In genomic region chr17:66894181-66894580, GRCm38 (mm10) we compare ENCODE assay signal across 19 mouse cellular contexts.
DNase-seq lines count a peak whose midpoint lies in the region; ATAC-seq lines count a peak whose summit lies in the region.
"Had no signal": no experiment of that assay in that cellular context is flagged by ENCODE, and none has a peak within 500 bp of the region (broad histone marks: within the 10 kb centered on the region; RNA-seq: fewer than 3 reads in every experiment).

No protein-coding gene starts in this region.

- no peak overlapping the region for H3K9ac ChIP-seq in heart, embryonic 12.5 days
- no peak overlapping the region for H3K9ac ChIP-seq in midbrain, embryonic 11.5 days (ENCODE audit: low read length)
- H3K9ac ChIP-seq in midbrain, embryonic 14.5 days (replicated peaks; ENCODE audit: low read length) = no peak overlapping the region

- H3K27me3 ChIP-seq in heart, embryonic 12.5 days (replicated peaks) = no peaks in the 10 kb centered on the region
- H3K27me3 ChIP-seq in midbrain, embryonic 11.5 days (ENCODE audit: control insufficient read depth, insufficient read depth, low read length) = no peaks in the 10 kb centered on the region
- H3K27me3 ChIP-seq in midbrain, embryonic 14.5 days (ENCODE audit: control insufficient read depth, insufficient read depth, low read length) = no peaks in the 10 kb centered on the region
- H3K27me3 ChIP-seq: CH12.LX, Patski had no signal

- 0 out of 2 replicates have a peak, but pooled peaks cover 3% of the 10 kb centered on the region for H3K4me1 ChIP-seq in heart, embryonic 12.5 days (replicated peaks)
- peaks cover 3% of the 10 kb centered on the region; the same call in 1 of the 2 replicates for H3K4me1 ChIP-seq in midbrain, embryonic 11.5 days (ENCODE audit: control insufficient read depth, insufficient read depth, low read length)
- peaks cover 3% of the 10 kb centered on the region; the same call in 1 of the 2 replicates for H3K4me1 ChIP-seq in midbrain, embryonic 14.5 days (ENCODE audit: control insufficient read depth, insufficient read depth, low read length)

- H3K9me3 ChIP-seq in heart, embryonic 12.5 days (replicated peaks) = no peaks in the 10 kb centered on the region
- no peaks in the 10 kb centered on the region for H3K9me3 ChIP-seq in midbrain, embryonic 11.5 days (ENCODE audit: control insufficient read depth, low read length)
- no peaks in the 10 kb centered on the region for H3K9me3 ChIP-seq in midbrain, embryonic 14.5 days (ENCODE audit: control insufficient read depth, low read length)

- DNase-seq in heart, adult 11 months = peak; percentile 73
- DNase-seq in midbrain, embryonic 11.5 days (ENCODE audit: low spot score, missing footprints) = peak; percentile 54
- no peak for DNase-seq in midbrain, embryonic 14.5 days
- DNase-seq: adrenal gland, adult 2 months; adrenal gland, adult 8-10 months; adrenal gland, postnatal 10 days; adrenal gland, postnatal 14 days; adrenal gland, postnatal 25 days; adrenal gland, postnatal 36 days; B cell, adult 2 months; cerebellum, adult 11 months; cerebellum, adult 11-12 months; cerebellum, adult 18-20 months had no signal

- H3K36me3 ChIP-seq in heart, embryonic 12.5 days = no peaks in the 10 kb centered on the region
- no peaks in the 10 kb centered on the region for H3K36me3 ChIP-seq in midbrain, embryonic 11.5 days (ENCODE audit: control insufficient read depth, insufficient read depth, low read length)
- H3K36me3 ChIP-seq in midbrain, embryonic 14.5 days (ENCODE audit: control insufficient read depth, insufficient read depth, low read length) = no peaks in the 10 kb centered on the region
- H3K36me3 ChIP-seq: G1E had no signal

- WGBS in heart, embryonic 12.5 days = 77% methylated on average over 1 of the region's 1 CpGs
- WGBS in midbrain, embryonic 11.5 days = 63% methylated on average over 1 of the region's 1 CpGs
- WGBS in midbrain, embryonic 14.5 days = 61% methylated on average over 1 of the region's 1 CpGs

- no peak overlapping the region for H3K4me3 ChIP-seq in heart, embryonic 12.5 days
- H3K4me3 ChIP-seq in midbrain, embryonic 11.5 days (ENCODE audit: low read depth, low read length) = no peak overlapping the region
- H3K4me3 ChIP-seq in midbrain, embryonic 14.5 days (replicated peaks; ENCODE audit: low read depth, low read length) = no peak overlapping the region

- ATAC-seq in heart, embryonic 12.5 days (ENCODE audit: insufficient number of reproducible peaks, low FRiP score) = no peak
- ATAC-seq in midbrain, embryonic 11.5 days (ENCODE audit: low FRiP score) = no peak
- ATAC-seq in midbrain, embryonic 14.5 days (ENCODE audit: low FRiP score, low TSS enrichment) = no peak
- ATAC-seq: activated CD4-positive, CD25-positive, alpha-beta regulatory T cell, adult 4 months; CD4-positive, CD25-positive, alpha-beta regulatory T cell, adult 4 months; Patski had no signal

- no peak overlapping the region for H3K4me2 ChIP-seq in heart, embryonic 12.5 days
- H3K4me2 ChIP-seq in midbrain, embryonic 11.5 days = no peak overlapping the region
- H3K4me2 ChIP-seq in midbrain, embryonic 14.5 days (ENCODE audit: low read length) = no peak overlapping the region

- H3K27ac ChIP-seq in heart, embryonic 12.5 days (ENCODE audit: poor library complexity, severe bottlenecking) = no peak overlapping the region
- H3K27ac ChIP-seq in midbrain, embryonic 11.5 days (ENCODE audit: low read depth, low read length) = no peak overlapping the region
- no peak overlapping the region for H3K27ac ChIP-seq in midbrain, embryonic 14.5 days (replicated peaks; ENCODE audit: low read depth, low read length)
